Mouse (Mus musculus) cerebellum, adult 11 months (tissue): Measurements from ENCODE around the gene Tbcc.

Source experiments
- DNase-seq: peaks from one replicate; pipeline ENCODE4 v3.0.0; 2022

Tbcc gene

DNA sequence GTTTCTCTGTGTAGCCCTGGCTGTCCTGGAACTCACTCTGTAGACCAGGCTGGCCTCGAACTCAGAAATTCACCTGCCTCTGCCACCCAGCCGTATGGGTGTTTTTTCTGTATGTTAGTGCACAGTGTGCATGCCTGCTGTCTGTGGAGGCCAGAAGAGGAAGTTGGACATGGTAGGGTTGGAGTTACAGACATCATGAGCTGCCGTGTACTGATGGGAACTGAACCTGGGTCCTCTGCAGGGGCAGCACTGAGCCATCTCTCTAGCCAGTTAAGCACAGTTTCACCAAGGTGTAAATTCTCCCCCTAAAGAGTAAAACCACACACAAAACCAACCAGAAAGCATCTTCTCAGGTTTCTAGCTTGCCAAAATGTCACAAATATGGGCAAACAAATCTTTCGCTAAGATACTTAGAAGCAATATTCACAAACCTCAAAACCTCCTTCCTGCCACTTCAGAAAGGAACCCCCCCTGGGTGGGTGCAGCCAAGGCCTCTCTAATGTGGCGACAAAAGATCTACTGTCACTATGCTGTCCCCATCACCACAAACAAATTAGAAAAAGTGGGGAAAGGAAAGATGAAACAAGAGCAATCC lies 20.2 kb upstream of the Tbcc start:
- no peak for DNase-seq

GRCm38 (mm10) chr17:46870913-46871312 lies 19.6 kb upstream of the Tbcc start:
- DNase-seq: no peak

- no peak for DNase-seq
These were observed 17.7 kb upstream of the Tbcc start for GRCm38 (mm10) chr17:46872806-46873205.

DNA sequence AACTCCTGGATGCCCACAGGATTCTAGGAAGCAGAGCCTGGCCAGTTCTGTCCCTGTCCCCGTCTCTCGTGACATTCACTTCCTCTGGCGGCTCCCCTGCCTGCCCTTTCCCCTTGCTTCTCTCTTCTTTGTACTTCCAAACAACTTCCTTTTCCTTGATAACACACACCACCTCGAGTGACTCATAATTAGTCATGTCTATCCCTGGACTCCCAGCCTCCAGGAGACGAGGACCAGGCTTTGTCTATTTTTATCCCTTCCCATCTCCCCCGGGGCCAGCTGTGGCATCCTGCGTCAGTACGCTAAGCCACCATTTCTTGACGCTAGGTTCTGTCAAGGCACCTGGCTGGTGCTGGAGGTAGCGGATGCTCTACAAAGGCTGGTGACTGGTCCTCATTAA lies 16.4 kb upstream of the Tbcc start:
- no peak for DNase-seq

DNA sequence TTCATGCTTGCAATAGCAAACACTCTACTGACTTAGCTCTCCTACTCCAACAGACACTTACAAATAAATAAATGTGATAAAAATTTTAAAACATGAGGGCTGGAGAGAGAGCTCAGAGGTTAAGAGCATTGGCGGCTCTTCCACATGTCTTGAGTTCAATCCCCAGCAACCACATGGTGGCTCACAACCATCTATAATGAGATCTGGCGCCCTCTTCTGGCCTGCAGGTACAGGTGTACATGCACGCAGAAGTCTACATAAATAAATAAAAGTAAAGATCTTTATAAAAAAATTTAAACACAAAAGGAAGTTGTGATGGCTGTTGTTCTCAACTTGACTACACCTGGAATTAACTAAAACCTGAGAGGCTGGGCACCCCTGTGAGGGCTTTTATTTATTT lies 14.9 kb upstream of the Tbcc start:
- DNase-seq: no peak

DNA sequence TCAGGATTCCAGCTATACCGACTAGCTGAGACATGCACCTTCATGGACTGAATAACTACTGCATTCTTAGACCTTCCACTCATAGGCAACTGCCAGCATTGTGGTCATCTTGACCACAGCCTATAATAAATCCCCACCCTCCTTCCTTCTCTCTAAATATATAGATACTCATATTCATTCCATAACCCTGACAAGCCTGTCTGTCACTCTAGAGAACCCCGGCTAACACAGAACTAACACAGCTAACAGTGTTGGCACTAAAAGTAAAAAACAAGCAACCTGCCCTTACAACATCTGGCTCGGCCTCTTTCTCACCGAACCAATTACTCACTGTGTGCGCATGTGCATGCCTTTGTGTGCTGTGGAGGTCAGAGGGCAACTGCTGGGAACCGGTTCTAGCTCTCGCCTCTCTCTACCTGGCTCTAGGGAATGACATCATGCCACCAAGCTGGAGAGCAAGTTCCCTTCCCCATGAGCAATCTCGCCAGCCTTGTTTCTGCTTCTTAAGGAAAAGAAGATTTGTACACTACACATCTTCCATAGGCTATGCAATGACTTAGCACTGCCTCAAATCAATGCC lies 14.0 kb upstream of the Tbcc start:
- DNase-seq: no peak

DNA sequence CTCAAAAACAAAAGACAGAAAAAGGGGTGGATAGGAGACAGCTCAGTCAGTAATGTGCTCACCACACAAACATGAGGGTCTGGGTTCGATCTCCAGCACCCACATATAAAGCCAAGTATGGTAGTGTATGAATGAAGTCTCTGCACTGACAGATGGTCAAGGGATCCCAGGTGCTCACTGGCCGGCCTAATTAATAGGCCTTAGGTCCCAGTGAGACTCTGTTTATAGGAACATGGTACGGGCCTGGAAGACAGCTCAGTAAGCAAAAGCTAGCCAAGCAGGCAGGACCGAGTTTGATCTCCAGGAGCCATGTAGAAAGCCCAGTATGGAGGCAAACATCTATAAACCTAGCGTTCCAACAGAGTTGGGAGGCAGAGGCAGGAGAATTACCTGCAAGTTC lies 13.4 kb upstream of the Tbcc start:
- no peak for DNase-seq

GRCm38 (mm10) chr17:46879841-46880311 lies 10.6 kb upstream of the Tbcc start:
- DNase-seq: no peak

- no peak for DNase-seq
These were observed 10.2 kb upstream of the Tbcc start for GRCm38 (mm10) chr17:46880322-46880721.

- no peak for DNase-seq
These were observed 8.8 kb upstream of the Tbcc start for GRCm38 (mm10) chr17:46881728-46882127.

GRCm38 (mm10) chr17:46883107-46883506 lies 7.4 kb upstream of the Tbcc start:
- DNase-seq: no peak

GRCm38 (mm10) chr17:46884766-46885165 lies 5.7 kb upstream of the Tbcc start:
- DNase-seq: no peak

DNA sequence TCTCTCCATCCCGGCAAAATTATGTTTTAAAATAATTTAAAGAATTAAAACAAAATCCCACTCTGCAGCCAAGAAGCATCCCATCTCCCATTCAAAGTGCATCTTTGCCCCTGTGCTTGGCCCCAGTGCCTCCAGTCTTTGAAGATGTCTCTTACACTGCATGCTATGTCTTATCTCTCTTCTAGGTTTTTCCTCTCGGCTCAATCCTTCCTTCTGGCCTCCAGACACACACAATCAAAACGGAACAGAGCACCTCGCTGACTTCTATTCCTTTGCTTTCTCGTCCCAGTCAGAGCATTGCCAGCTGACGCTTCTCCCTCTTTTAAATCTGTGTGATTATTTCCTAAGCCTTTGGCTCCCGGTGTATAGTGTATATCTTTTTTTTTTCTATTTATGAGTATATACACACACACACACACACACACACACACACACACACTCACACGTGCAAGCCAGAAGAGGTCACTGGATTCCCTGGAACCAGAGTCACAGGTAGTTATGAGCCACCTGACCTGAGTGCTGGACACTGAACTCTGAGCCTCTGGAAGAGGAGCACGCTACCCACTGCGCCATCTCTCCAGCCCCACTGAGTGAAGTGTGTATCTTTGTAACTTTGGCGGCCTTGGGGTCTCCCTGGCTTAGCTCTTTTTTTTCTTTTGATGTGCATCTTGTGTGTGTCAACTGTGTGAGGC lies 5.1 kb upstream of the Tbcc start:
- DNase-seq: no peak

DNA sequence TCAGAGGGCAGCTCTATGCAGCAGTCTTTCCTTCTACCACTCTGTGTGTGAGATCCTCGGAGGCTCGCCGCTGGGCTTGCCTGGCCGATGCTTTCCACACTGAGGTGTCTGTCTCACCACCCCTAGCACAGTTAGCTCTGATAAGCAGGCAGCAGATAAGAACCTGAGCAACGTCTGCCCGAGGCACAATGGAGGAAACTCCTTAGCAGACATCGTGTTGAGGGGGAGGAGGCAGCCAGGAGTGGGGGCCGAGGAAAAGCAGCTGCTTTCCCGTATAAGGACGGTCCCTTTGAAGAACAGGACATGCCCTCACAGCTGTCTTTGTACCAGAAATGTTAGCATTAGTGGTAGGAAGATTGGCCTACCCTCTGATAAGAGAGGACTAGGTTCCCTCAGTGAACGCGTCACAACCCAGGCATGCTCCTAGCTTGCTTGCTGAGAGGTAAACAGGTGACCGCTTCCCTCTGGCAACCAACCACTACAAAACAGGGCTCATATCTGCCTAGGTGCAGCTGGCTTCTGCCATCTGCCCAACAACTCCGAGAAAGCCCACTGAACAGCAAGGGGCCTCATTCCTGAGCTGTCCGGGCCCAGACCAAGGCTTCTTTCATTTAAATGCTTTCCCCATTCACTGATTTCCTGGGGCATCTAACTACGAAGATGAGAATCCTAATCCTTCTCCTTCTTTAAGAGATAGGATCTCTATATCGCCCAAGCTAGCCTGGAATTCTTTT lies 4.4 kb upstream of the Tbcc start:
- no peak for DNase-seq

DNA sequence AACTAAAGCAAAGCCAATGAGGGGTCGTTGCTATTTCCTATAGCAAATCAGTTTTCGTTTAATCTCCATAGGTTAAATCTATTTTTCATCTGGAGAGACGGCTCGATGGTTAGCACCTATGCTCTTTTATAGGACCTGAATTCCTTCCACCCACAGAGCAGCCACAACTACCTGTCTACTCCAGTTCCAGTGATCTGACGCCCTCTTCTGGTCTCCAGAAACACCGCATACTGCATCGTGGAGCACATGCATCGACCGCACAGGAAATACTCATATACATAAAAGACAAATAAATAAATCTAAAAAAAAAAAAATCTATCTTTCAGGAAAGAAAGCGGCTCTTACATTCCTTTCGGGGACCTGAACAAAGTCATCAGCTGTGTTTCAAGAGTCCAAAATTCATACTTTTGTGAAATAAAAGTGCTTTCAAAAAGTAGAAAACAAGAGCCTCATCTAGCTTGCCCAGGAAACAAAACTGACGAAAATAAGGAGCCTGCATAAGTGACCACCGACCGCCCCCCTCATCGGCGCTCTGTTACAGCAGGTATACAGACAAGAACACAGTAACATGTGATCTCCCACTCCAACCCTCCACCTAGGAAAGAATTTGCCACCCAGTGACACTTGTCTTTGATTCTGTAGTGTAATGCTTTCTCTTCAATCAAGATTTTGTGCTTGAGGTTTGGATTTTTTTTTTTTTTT lies 1.8 kb upstream of the Tbcc start:
- peak; percentile 49 for DNase-seq

GRCm38 (mm10) chr17:46889450-46890084 lies 917 bp upstream of the Tbcc start:
- peak; percentile 85 for DNase-seq

GRCm38 (mm10) chr17:46890843-46891594 lies 535 bp downstream of the Tbcc start:
- peak; percentile 57 for DNase-seq

GRCm38 (mm10) chr17:46895426-46895825 lies 4.9 kb downstream of the Tbcc start:
- no peak for DNase-seq

- no peak for DNase-seq
These were observed 6.9 kb downstream of the Tbcc start for GRCm38 (mm10) chr17:46897221-46897950.

DNA sequence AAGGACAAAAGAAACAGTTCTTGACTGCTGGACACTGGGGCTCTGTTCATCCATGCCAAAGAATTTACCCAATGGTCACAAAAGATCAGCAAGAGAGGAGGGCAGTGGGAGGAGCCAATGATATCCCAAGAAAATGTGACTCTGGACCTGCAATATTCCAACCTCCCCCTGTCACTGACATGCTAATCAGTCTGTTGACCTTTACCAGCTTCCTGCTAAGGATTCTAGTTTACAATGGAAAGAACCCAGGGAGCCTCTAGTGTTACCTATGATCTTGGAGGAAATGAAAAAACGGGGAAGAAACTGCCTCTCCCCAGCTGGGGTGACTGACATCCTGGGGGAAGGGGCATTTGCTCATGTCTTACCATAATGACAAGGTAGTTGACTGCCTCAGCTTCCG lies 10.5 kb downstream of the Tbcc start:
- no peak for DNase-seq

GRCm38 (mm10) chr17:46903876-46904490 lies 13.5 kb downstream of the Tbcc start:
- peak; percentile 81 for DNase-seq
